Mouse (Mus musculus) intestine, postnatal 0 days (tissue): ENCODE measurements around the gene Map3k1. TPM values are rescaled to one million over a fixed set of nuclear protein-coding genes. Genes with fewer than 3 reads are reported as not detected.

ENCODE experiments used
- ATAC-seq: fragments of 200-750 bp; cut with Nextera tagmentation; 2 replicates; pipeline ENCODE4 v1.8.0; 2017; ENCODE audit warnings: mild to moderate bottlenecking, moderate TSS enrichment, moderate library complexity
- H3K27ac ChIP-seq: fragments of 300-500 bp; sonication (generic); 2 replicates; pipeline ENCODE4 v1.5.1; 2014; ENCODE audit warnings: mild to moderate bottlenecking, low read depth, low read length, moderate library complexity
- H3K27me3 ChIP-seq: fragments of 300-500 bp; sonication (generic); replicated peaks from 2 replicates; pipeline ENCODE4 v1.6.1; 2014; ENCODE audit warnings: low read length, mixed read lengths; ENCODE audit not compliant: control insufficient read depth, insufficient read depth
- H3K36me3 ChIP-seq: fragments of 300-500 bp; sonication (generic); 2 replicates; pipeline ENCODE4 v1.6.1; 2014; ENCODE audit warnings: mild to moderate bottlenecking, moderate library complexity; ENCODE audit not compliant: control insufficient read depth, insufficient read depth
- H3K4me1 ChIP-seq: fragments of 300-500 bp; sonication (generic); replicated peaks from 2 replicates; pipeline ENCODE4 v1.6.1; 2014; ENCODE audit warnings: antibody characterized with exemption, low read length, mixed read lengths; ENCODE audit not compliant: control insufficient read depth, insufficient read depth
- H3K4me2 ChIP-seq: fragments of 300-500 bp; sonication (generic); replicated peaks from 2 replicates; pipeline ENCODE4 v1.6.1; 2014; ENCODE audit warnings: low read depth, mild to moderate bottlenecking, moderate library complexity
- H3K4me3 ChIP-seq: fragments of 300-500 bp; sonication (generic); 2 replicates; pipeline ENCODE4 v1.5.1; 2014; ENCODE audit warnings: low read depth, low read length
- H3K9ac ChIP-seq: fragments of 300-500 bp; sonication (generic); 2 replicates; pipeline ENCODE4 v1.6.1; 2014; ENCODE audit warnings: mild to moderate bottlenecking, low read depth, low read length
- H3K9me3 ChIP-seq: fragments of 300-500 bp; sonication (generic); 2 replicates; pipeline ENCODE4 v1.6.1; 2016; ENCODE audit warnings: mixed run types; ENCODE audit not compliant: control insufficient read depth
- CTCF ChIP-seq: sonication (generic); IDR thresholded peaks from 2 replicates; pipeline ENCODE4 v1.5.1; 2016; ENCODE audit warnings: low read depth, mild to moderate bottlenecking, control low read depth, antibody characterized with exemption, moderate library complexity
- whole genome bisulfite sequencing: fragments of 180-500 bp; shearing (Covaris S2); extraction: QIAGEN DNeasy Blood & Tissue Kit; methylation state at CpG from one replicate; pipeline ENCODE4 v1.1.7; 2014; 5-methylcytosine and 5-hydroxymethylcytosine counted together
- polyA plus RNA-seq: library from polyadenylated mRNA; unstranded; fragments of >200 nt; fragmentation: Nextera tagmentation; extraction: Ambion mirVana; gene quantifications from 2 replicates; pipeline ENCODE4 v1.2.1, GENCODE M21; 2015

Gene Map3k1
- polyA plus RNA-seq, 1 experiment from 2014 or later = 11.8 TPM

DNA sequence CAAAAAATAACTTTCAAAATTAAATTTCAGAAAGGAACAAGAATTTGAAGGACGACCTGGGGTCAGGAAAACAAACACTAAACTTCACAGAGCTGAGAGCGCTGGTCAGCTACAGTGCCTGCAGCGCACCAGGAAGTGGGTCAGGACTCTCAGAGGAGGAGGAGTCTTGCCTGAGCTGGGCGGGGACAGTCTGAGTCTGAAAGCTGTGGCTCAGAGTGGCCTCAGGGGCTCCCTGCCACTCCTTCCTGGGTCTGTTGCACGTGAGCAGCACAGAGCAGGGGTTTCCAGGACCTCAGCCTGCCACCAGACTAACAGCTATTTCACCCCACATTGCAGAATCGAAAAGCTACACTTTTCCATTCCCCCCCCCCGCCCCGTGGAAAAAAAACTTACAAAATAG, 11.8 kb downstream of the Map3k1 start:
- Histone ChIP-seq H3K27me3 (no peaks in the 10 kb centered on the region), H3K4me2 (peak overlapping the region; percentile 56), H3K27ac (peak overlapping the region; percentile 93), H3K9ac (peak overlapping the region; percentile 38; the same call in 1 of the 2 replicates), H3K4me1 (peaks cover 34% of the 10 kb centered on the region), H3K9me3 (no peaks in the 10 kb centered on the region), H3K4me3 (no peak overlapping the region), H3K36me3 (no peaks in the 10 kb centered on the region)
- 8% methylated on average over 8 of the region's 8 CpGs for WGBS
- ATAC-seq = peak; percentile 92
- no peak for TF ChIP-seq CTCF

DNA sequence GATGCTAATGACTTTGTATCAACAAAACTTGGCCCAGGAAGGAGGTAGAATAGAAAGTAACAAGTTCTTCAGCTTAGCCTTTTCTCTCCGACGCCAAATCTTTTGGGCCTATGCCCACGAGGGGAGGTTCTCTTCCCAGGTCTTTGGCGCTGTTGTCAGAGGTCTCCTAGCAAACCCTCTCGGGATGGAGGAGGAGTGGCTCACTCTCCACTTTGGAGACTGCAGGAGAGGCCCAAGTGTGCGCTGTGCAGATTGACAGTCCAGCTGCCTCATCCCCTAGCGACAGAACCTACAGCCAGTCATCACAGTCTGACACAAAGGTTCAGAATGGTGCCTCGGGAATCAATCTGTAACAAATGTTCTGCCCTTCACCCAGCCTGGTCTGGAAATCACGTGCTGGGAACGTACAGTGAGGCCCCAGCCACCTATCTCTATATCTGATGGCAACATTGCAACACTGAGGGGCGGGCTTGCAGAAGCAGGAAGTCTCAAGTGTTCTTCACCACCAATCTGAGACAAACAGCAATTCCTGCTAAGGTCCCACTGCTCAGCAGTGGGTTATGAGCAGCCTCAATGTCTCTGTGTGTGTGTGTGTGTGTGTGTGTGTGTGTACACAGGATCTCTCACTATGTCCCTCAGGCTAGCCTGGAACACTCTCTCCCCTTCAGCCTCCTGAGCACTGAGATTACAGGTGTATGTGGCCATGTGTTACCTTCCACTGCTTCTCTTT, 12.4 kb downstream of the Map3k1 start:
- peak overlapping the region; percentile 93 for H3K27ac ChIP-seq
- peak overlapping the region; percentile 38; the same call in 1 of the 2 replicates for H3K9ac ChIP-seq
- H3K4me3 ChIP-seq = no peak overlapping the region
- peaks cover 39% of the 10 kb centered on the region for H3K4me1 ChIP-seq
- ATAC-seq = peak; percentile 92
- no peaks in the 10 kb centered on the region for H3K27me3 ChIP-seq
- no peaks in the 10 kb centered on the region for H3K9me3 ChIP-seq
- WGBS = 16% methylated on average over 11 of the region's 11 CpGs
- peak; percentile 33 for TF ChIP-seq CTCF
- peak overlapping the region; percentile 56 for H3K4me2 ChIP-seq
- no peaks in the 10 kb centered on the region for H3K36me3 ChIP-seq

- Histone ChIP-seq H3K36me3 (no peaks in the 10 kb centered on the region), H3K4me3 (no peak overlapping the region), H3K27me3 (no peaks in the 10 kb centered on the region), H3K4me1 (peaks cover 36% of the 10 kb centered on the region), H3K27ac (no peak overlapping the region), H3K9me3 (no peaks in the 10 kb centered on the region), H3K4me2 (no peak overlapping the region), H3K9ac (no peak overlapping the region)
- no peak for TF ChIP-seq CTCF
- no peak for ATAC-seq
- WGBS = 80% methylated on average over 14 of the region's 14 CpGs
These were observed 15.9 kb downstream of the Map3k1 start for GRCm38 (mm10) chr13:111792975-111793287.

- no peaks in the 10 kb centered on the region for H3K36me3 ChIP-seq
- H3K9ac ChIP-seq = no peak overlapping the region
- TF ChIP-seq CTCF = no peak
- peaks cover 30% of the 10 kb centered on the region for H3K4me1 ChIP-seq
- H3K9me3 ChIP-seq = no peaks in the 10 kb centered on the region
- H3K27ac ChIP-seq = no peak overlapping the region
- ATAC-seq = no peak
- no peaks in the 10 kb centered on the region for H3K27me3 ChIP-seq
- no peak overlapping the region for H3K4me2 ChIP-seq
- 36% methylated on average over 16 of the region's 16 CpGs for WGBS
- no peak overlapping the region for H3K4me3 ChIP-seq
These were observed 16.4 kb downstream of the Map3k1 start for GRCm38 (mm10) chr13:111792130-111792974.

DNA sequence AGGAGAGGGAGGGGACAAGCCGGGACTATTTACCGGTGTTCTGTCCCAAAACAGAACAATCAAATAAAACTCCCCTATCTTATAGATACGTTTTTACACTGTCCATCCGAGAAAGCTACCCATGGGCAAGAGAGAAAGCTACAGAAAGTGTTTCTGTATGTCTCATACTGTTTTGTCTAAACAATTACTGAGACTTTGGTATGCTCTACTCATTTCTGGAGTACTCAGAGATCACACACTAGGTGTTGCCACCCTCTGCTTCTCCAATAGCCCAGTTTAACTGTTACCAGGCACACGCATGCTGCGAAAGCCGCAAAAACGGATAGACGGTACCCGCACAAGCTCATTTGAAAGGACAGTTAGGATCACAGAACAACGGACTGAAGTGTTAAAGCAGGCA, 17.2 kb downstream of the Map3k1 start:
- 81% methylated on average over 11 of the region's 11 CpGs for WGBS
- Histone ChIP-seq H3K27me3 (no peaks in the 10 kb centered on the region), H3K27ac (no peak overlapping the region), H3K36me3 (no peaks in the 10 kb centered on the region), H3K9me3 (no peaks in the 10 kb centered on the region), H3K4me1 (peaks cover 30% of the 10 kb centered on the region), H3K9ac (no peak overlapping the region), H3K4me2 (no peak overlapping the region), H3K4me3 (no peak overlapping the region)
- TF ChIP-seq CTCF = no peak
- ATAC-seq = no peak

DNA sequence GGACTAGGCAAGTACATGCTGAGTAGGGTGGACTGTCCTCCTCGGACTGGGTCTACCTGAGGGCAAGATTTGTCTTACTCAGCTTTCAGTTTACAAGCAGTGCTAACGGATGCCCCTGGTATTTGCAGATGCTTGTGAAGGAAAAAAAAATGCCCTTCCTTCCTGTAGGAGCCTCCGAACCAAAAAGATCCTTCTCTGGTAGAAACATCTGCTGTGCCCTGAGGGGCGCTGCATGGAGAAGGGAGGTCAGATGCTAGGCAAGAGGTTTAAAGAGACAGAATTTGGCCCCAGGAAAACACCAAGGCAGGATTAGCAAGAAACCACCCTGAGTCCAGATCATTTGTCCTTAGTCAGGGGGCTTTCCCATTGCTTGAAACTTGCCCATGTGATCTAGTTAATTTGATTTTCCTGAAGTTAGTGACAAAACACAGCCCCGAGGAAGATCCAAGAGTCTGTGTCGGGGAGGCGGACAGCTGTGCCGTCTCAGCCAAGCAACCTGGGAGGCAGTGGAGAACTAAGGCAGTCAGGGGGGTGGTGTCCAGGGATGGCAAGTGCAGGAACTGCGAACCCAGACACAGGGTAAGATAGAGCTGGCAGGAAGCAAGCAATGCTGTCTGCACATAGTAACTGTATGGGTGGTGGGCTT, 19.2 kb downstream of the Map3k1 start:
- TF ChIP-seq CTCF = no peak
- Histone ChIP-seq H3K9me3 (no peaks in the 10 kb centered on the region), H3K27ac (no peak overlapping the region), H3K4me2 (peak overlapping the region; percentile 45; the same call in 1 of the 2 replicates), H3K9ac (peak overlapping the region; percentile 17; the same call in 1 of the 2 replicates), H3K4me1 (peaks cover 21% of the 10 kb centered on the region), H3K36me3 (no peaks in the 10 kb centered on the region), H3K4me3 (no peak overlapping the region), H3K27me3 (no peaks in the 10 kb centered on the region)
- WGBS = 37% methylated on average over 9 of the region's 9 CpGs
- ATAC-seq = no peak
